Mouse (Mus musculus): ENCODE results near the gene Actn4.
"Not testable (repeated sequence)": the region's sequence is repeated elsewhere in the genome, so short reads cannot be mapped to it uniquely, and the experiment has no call there.

The Actn4 gene

GRCm38 (mm10) chr7:28883704-28884103, 78.4 kb downstream of the Actn4 start:
- DNase-seq (ENCODE audit: low spot score) = not testable (repeated sequence)

DNA sequence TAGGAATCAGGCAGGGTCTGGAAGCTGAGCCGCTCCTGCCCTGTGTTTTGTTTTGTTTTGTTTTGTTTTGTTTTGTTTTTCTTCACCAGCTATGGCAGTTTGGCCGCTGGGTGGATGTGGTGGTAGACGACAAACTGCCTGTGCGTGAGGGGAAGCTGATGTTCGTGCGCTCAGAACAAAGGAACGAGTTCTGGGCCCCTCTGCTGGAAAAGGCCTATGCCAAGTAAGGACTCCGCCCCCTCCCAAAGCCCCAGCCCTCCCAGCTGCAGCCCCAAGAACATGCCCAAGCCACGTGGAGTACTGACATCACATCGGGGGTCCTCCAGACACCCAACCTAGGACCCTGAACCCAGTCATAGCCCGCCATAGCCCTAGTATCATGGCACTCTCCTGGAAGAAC, 79.1 kb downstream of the Actn4 start:
- no peak for DNase-seq (ENCODE audit: low spot score)

GRCm38 (mm10) chr7:28881199-28881598, 80.9 kb downstream of the Actn4 start, which contains the start of gene Capn12:
Capn12 (plus strand) TSS chr7:28881422.
- DNase-seq (ENCODE audit: low spot score) = no peak

GRCm38 (mm10) chr7:28880554-28880953, 81.6 kb downstream of the Actn4 start:
- no peak for DNase-seq (ENCODE audit: low spot score)

DNA sequence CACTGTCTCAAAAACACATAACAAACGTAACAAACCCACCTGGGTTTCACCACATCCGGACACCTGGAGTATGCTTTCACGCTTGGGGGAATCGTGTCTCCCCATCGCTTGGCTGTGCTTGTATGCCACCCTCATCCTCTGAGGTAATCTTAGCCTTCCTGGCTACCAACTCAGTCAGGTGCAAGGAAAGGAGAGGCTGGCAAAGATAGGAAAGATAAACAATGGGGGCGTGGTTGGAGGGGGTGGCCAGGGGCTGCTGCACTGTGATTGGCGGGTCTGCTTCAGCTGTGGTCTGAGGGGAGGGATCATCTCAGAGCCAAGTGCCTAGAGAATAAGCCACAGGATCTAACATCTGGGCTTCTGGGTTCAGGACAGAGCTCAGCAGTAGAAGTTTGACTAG, 82.5 kb downstream of the Actn4 start:
- DNase-seq (ENCODE audit: low spot score) = no peak

- DNase-seq (ENCODE audit: low spot score) = no peak
Observed at GRCm38 (mm10) chr7:28877856-28878255, 84.3 kb downstream of the Actn4 start.

DNA sequence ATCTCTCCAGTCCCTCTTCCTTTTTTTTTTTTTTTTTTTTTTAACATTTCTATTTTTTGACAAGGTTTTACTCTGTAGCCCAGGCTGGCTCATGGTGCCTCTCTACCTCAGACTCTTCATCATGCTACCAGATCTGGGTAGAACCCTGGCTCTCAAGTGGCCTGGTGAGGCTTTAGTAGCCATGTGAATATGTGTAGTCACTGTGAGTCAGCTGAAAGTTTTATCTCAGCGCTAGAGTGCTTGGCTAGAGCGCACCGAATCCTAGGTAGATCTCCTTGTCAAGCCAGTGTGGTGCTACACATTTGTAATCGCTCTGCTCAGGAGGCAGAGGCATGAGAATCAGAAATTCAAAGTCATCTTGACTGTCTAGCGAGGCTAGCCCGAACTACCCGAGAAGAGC, 85.0 kb downstream of the Actn4 start:
- no peak for DNase-seq (ENCODE audit: low spot score)

DNA sequence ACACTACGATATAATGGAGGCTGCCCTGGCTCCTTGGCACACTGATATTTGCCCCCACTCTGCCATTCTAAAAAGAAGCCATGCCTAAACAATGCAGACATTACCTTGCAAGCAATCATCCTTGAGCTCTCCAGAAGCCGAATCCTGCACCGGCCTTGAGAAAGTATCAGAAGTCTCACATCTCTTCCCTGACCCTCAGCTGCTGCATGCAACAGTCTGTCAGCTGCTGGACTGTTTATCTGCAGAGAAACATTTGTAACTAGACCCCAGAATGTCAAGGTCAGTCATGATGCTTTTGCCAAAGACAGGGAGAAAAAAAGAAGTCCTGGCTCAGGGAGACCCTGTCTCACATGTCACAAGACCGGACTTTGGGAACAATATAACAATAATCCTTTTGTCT, 86.0 kb downstream of the Actn4 start:
- DNase-seq (ENCODE audit: low spot score) = no peak

DNA sequence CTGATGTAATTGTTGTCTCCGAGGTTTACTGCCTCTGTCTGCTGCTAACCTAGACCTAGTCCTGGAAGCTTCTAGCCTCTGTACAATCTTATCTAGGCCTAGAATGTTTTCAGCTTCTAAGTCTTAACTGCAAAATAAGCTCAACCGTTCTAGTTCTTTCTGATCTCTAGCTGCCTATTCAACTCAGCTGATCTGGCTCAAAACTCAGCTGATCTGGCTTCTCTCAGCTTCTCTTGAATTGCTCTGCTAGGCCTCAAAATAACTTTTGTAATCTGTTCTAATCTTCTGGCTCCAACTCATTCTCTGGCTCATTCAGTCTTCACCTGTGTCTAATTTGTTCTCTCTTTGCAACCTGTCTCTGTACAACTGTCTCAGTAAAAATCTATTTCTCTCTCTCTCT, 87.6 kb downstream of the Actn4 start:
- no peak for DNase-seq (ENCODE audit: low spot score)

DNA sequence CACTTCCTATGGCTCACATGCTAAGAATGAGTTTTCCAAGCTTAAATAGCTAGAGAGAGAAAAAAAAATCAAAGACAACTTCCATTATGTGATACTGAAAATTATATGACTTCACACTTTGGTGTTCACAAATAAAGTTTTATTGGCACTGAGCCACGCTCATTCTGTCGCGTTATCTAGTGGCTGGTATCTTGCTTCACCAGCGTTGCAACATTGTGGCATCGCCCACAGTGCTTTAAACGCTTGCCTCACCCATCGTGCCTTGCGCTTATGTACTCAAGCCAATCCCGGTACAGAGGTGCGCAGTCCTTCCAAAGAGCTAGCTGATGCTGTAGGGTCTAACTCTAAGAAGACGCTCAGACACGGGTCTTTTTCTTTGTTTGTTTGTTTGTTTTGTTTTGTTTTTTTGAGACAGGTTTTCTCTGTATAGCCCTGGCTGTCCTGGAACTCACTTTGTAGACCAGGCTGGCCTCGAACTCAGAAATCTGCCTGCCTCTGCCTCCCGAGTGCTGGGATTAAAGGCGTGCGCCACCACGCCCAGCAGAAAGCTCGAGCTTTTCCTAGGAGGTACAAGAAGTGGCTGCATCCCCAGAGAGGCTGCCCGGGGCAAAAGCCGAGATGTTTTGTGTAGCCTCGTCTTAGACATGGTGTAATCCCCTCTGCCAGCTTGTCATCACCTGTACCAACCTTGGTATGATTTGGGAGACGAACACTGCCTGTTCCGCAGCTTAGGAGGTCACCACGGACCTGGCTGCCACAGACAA, 91.1 kb downstream of the Actn4 start:
- no peak for DNase-seq (ENCODE audit: low spot score)

DNA sequence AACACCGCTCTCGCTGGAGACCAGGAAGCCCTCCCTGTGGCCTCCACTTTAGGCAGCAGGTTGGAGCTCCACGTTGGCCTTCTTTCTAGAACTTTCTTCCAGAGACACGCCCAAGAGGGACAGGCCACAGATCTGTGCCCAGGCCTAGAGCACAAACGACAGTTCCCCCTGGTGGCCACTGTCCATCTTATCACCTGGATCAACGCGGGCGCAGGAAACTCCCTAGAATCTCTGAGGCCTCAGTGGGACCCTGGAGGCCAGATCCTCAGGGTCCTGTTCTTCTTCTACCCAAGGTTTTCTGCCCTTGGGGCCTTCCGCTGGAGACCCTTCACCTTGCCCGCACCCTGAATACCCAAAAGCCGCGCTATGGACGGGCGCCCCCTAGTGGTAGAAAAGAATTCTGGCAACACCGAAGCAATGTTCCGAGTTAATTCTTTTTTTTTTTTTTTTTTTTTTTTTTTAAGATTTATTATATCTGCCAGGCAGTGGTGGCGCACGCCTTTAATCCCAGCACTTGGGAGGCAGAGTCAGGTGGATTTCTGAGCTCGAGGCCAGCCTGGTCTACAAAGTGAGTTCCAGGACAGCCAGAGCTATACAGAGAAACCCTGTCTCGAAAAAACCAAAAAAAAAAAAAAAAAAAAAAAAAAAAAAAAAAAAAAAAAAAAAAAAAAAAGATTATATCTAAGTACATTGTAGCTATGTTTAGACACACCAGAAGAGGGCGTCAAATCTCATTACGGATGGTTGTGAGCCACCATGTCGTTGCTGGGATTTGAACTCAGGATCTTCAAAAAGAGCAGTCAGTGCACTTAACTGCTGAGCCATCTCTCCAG, 94.4 kb downstream of the Actn4 start:
- not testable (repeated sequence) for DNase-seq (ENCODE audit: low spot score)

DNA sequence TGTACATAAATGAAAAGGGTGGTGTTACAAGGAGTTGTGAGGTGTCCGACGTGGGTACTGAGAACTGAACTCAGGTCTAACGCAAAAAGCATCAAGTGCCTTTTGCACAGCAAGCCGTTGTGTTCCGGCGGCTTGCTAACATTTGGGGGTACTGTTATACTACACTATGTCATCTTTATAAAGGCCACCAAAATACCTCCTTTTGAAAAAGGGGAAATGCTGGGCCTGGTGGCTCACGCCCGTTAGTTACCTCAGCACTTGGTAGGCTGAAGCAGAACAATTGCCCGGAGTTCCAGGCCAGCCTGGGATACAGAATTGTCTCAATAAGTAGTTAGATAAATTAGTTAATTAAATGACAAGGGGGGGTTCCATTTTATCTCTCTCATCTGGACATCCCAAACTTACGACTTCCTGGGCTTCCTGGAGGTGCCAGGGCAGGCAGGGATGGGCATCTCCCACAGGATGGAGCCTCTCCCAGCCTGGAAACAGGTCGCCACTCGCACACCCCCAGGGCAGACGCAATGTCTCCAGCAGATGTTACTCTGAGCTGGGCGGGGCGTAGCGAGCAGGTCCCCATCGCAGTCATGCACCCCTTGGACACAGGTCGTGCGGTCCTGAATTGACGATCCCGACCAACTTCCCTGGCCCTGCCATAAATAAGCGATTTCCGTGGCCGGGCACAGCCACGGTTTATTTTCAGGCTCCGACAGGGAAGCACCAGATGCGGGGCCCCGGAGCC, 95.2 kb downstream of the Actn4 start:
- DNase-seq (ENCODE audit: low spot score) = no peak

DNA sequence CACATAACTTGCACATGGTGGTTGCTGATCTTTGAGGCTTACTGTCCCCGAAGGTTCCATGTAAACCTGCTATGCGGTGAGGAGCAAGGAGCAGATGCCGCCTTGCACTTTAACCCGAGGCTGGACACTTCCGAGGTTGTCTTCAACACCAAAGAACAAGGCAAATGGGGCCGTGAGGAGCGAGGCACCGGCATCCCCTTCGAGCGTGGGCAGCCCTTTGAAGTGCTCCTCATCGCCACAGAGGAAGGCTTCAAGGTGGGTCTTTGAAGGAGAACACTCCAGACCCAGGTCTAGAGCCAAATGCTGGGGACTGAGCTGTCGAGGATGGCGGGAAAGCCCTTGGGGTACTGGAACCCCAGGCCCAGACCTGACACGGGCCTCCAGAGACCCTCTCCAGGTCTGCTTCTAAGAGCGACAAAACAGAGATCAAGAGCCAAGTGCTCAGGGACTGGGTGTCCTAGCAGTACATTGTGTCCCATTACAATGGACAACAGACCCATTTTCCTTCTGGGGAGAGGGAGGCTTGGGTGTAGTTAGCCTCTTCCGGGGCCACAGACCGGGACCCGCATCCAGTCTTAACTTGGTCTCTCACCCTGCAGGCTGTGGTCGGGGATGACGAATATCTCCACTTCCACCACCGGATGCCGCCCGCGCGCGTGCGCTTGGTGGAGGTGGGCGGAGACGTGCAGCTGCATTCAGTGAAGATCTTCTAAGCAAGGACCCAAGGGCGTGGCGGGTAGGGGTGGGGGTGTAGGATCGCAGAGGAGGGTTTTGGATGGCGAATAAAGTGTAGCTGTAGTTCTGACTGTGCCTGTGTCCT, 96.4 kb downstream of the Actn4 start:
- DNase-seq (ENCODE audit: low spot score) = no peak

DNA sequence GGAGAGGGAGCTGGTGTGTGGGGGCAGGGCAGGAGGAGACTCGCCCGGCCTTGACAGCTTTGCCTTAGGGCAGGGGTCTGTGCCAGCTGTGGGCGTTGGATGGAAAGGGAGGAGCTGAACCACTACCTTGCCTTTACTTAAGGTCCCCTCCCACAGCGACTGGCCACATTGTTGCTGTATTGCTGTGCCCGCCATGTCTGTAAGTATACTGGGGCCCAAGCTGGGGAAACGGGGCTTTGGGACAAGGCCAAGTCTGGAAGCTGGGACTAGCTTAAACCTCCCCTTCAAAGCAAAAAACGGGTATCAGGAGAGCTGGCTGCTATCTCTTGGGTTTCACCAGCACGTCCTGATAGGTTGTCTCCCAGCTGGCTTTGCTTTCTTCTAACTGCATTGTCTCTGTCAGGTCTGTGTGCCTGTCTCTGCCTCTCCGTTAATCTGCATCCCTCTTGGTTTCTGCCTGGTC, 97.8 kb downstream of the Actn4 start:
- no peak for DNase-seq (ENCODE audit: low spot score)

DNA sequence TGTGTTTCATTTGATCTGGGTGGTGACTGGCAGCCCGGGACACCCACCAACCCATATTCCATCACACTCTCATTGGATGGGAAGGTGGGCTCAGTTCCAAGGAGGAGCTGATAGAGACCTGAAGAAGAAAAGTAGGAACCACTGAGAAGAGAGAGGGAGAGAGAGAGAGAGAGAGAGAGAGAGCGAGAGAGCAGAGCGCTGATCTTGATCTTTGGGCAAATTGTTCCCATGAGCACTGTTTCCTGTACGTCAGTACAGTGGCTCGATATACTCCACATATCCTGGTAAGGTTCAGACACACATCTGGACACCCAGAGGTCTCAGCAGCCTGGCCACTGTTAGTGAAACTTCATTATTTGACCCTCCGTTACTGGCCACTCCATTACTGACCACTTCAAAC, 98.6 kb downstream of the Actn4 start, which contains the start of gene Lgals7:
Gene Lgals7 (plus strand): TSS at position 314 of the 400 bp plus-strand sequence.
- no peak for DNase-seq (ENCODE audit: low spot score)

GRCm38 (mm10) chr7:28862817-28863499, 99.2 kb downstream of the Actn4 start:
- no peak for DNase-seq (ENCODE audit: low spot score)

GRCm38 (mm10) chr7:28860898-28861297, 101.2 kb downstream of the Actn4 start:
- no peak for DNase-seq (ENCODE audit: low spot score)

GRCm38 (mm10) chr7:28859953-28860352, 102.2 kb downstream of the Actn4 start:
- no peak for DNase-seq (ENCODE audit: low spot score)

- DNase-seq (ENCODE audit: low spot score) = no peak
Observed at GRCm38 (mm10) chr7:28850642-28851041, 111.5 kb downstream of the Actn4 start.

DNA sequence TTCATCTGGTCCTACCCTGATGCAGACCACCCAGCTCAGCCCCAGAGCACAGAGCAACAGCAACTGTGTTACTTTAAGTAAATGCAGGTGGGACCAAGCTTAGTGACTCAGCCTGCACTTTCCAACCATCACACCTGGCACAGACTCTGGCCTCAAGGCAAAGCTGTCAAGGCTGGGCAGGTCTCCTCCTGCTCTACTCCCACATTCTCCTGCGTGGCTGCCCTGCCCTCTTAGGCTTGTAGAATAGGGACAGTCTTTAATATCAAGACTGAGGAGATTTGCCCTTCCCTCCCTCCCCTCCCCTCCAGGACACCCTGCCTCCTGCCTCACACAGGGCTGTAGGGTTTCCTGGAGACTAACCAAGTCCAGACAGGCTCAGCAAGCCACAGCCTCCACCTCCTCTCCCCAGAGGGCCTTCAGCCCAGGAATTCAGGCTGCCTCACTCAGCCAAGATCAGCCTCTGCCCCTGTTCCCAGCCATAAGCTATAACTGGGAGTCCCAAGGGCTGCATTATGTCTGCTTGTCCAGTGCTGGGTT, 112.4 kb downstream of the Actn4 start:
- peak; percentile 29 for DNase-seq (ENCODE audit: low spot score)

GRCm38 (mm10) chr7:28847273-28847672, 114.9 kb downstream of the Actn4 start:
- no peak for DNase-seq (ENCODE audit: low spot score)
